Mouse (Mus musculus) hindbrain, embryonic 13.5 days (tissue): Measurements from ENCODE around the gene Ppp2r5d. TPM values are rescaled to one million over a fixed set of nuclear protein-coding genes. Genes with fewer than 3 reads are reported as not detected.

ENCODE experiments used
- ATAC-seq: fragments of 200-750 bp; cut with Nextera tagmentation; 2 replicates; pipeline ENCODE4 v1.8.0; 2017; ENCODE audit warnings: moderate TSS enrichment; ENCODE audit not compliant: low FRiP score
- H3K27ac ChIP-seq: fragments of 300-500 bp; sonication (generic); 2 replicates; pipeline ENCODE4 v1.5.1; 2015; ENCODE audit warnings: inconsistent platforms, mild to moderate bottlenecking, moderate library complexity
- H3K27me3 ChIP-seq: fragments of 300-500 bp; sonication (generic); 2 replicates; pipeline ENCODE4 v1.6.1; 2015; ENCODE audit warnings: mild to moderate bottlenecking, inconsistent platforms
- H3K36me3 ChIP-seq: fragments of 300-500 bp; sonication (generic); 2 replicates; pipeline ENCODE4 v1.6.1; 2015; ENCODE audit warnings: mild to moderate bottlenecking, inconsistent platforms
- H3K4me1 ChIP-seq: fragments of 300-500 bp; sonication (generic); replicated peaks from 2 replicates; pipeline ENCODE4 v1.6.1; 2015; ENCODE audit warnings: inconsistent platforms
- H3K4me2 ChIP-seq: fragments of 300-500 bp; sonication (generic); 2 replicates; pipeline ENCODE4 v1.6.1; 2015; ENCODE audit warnings: inconsistent platforms, mild to moderate bottlenecking, moderate library complexity
- H3K4me3 ChIP-seq: fragments of 300-500 bp; sonication (generic); 2 replicates; pipeline ENCODE4 v1.5.1; 2015; ENCODE audit warnings: mild to moderate bottlenecking, inconsistent platforms
- H3K9ac ChIP-seq: fragments of 300-500 bp; sonication (generic); 2 replicates; pipeline ENCODE4 v1.6.1; 2015; ENCODE audit warnings: mild to moderate bottlenecking, inconsistent platforms
- H3K9me3 ChIP-seq: fragments of 300-500 bp; sonication (generic); 2 replicates; pipeline ENCODE4 v1.6.1; 2016; ENCODE audit warnings: inconsistent platforms
- WGBS: fragments of 180-500 bp; shearing (Covaris S2); methylation state at CpG from one replicate; pipeline ENCODE4 v1.1.7; 2015; 5-methylcytosine and 5-hydroxymethylcytosine counted together
- polyA plus RNA-seq: library from polyadenylated mRNA; unstranded; fragments of >200 nt; fragmentation: Nextera tagmentation; extraction: Ambion mirVana; gene quantifications from 2 replicates; pipeline ENCODE4 v1.2.1, GENCODE M21; 2015

The Ppp2r5d gene
- polyA plus RNA-seq, 1 experiment from 2014 or later: 78.2 TPM

DNA sequence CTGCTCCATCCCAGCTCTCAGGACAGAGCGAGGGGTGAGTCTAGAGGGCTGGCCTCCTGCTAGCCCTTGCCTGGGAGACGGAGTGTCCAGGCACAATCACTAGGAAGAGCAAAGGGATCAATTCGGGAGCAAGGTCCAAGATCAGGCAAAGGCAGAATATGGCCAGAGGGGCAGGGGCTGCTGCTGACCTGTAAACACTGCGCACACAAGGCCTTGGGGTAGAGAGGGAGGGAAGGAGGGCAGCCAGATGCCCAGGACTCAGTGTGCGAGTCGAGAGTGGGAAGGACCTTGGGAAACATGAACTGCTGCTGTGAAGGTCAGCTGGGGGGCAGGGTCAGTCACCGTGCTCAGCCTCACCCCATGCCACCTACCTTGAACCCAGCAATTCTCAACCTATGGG is 30.4 kb upstream of the Ppp2r5d start:
- no peak for ATAC-seq
- H3K4me2 ChIP-seq: no peak overlapping the region
- no peaks in the 10 kb centered on the region for H3K9me3 ChIP-seq
- no peak overlapping the region for H3K27ac ChIP-seq
- H3K9ac ChIP-seq: no peak overlapping the region
- H3K4me1 ChIP-seq: no peaks in the 10 kb centered on the region
- H3K4me3 ChIP-seq: no peak overlapping the region
- no peaks in the 10 kb centered on the region for H3K27me3 ChIP-seq
- H3K36me3 ChIP-seq: peaks cover 44% of the 10 kb centered on the region
- 91% methylated on average over 7 of the region's 7 CpGs for WGBS

DNA sequence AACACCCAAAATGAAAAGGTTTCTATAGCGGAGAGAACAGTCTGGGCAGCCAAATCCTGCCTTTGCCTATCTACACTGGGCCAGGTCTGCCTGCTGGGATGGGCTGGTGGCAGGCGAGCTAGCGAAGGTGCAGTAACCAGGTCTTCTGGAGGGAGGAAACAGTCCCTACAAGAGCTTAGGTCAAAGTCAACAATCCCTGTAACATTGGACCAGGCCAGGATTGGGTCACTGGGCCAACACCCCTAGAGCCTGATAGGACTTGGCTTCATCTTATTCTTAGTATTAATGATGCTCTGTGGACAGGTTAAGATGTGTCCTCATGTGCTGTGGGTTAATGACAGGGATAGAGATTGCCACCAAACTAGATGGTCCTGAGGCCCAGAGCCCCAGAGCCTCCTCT is 29.1 kb upstream of the Ppp2r5d start:
- Histone ChIP-seq H3K36me3 (peaks cover 42% of the 10 kb centered on the region), H3K9ac (no peak overlapping the region), H3K27ac (no peak overlapping the region), H3K27me3 (peaks cover 8% of the 10 kb centered on the region), H3K4me3 (no peak overlapping the region), H3K4me1 (no peaks in the 10 kb centered on the region), H3K4me2 (no peak overlapping the region), H3K9me3 (no peaks in the 10 kb centered on the region)
- 96% methylated on average over 3 of the region's 3 CpGs for WGBS
- ATAC-seq: no peak

DNA sequence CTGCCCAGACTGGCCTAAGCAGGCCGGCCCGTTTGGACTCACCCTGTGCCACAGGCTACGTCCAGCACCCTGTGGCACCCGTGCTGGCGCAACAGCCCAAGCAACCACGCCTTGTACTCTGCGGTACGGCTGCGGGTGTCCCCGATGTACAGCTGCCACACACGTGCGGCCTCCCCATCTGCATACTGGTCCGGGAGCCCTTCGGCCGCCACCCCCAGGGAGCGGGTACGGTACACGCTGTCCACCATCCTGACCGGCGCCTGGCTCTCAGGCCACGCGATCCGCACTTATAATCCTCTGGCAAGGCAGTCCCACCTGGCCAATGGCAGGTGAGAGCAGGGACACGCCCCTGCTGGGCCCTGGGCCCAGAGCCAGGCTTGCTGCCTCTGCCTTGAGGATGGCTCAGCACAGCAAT is 24.0 kb upstream of the Ppp2r5d start, which contains the start of gene Gnmt:
Gene Gnmt, minus strand, starts transcription at position 265 of the 415 bp plus-strand sequence.
- no peak for ATAC-seq
- peaks cover 25% of the 10 kb centered on the region for H3K36me3 ChIP-seq
- no peaks in the 10 kb centered on the region for H3K9me3 ChIP-seq
- H3K4me2 ChIP-seq: peak within 1 kb of the TSS; percentile 15; the same call in 1 of the 2 replicates
- peak within 1 kb of the TSS; percentile 39; the same call in 1 of the 2 replicates for H3K9ac ChIP-seq
- no peak within 1 kb of the TSS for H3K27ac ChIP-seq
- 19% methylated on average over 24 of the region's 24 CpGs for WGBS
- H3K4me3 ChIP-seq: no peak within 1 kb of the TSS
- 0 out of 2 replicates have a peak, but pooled peaks cover 4% of the 10 kb centered on the region for H3K4me1 ChIP-seq
- H3K27me3 ChIP-seq: peaks cover 21% of the 10 kb centered on the region

DNA sequence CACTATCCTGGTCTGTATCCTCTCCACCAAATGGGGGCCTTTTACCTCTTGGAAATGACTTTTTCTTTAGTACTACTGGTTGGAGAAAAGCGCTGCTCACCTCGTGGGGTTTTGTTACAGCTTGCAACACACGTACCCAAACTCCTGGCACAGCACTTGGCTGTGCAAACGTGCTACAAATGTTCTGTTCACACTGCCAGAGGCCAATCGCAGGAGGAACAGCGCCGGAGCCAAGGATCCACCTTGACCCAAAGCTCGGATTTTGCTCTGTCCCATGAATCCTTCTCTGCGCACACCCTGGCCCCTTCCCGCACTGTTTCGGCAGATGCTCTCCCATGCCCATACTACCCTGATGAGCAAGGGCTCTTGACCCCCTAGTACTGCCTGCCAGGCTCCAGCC is 23.6 kb upstream of the Ppp2r5d start:
- H3K9me3 ChIP-seq: no peaks in the 10 kb centered on the region
- no peak overlapping the region for H3K27ac ChIP-seq
- H3K9ac ChIP-seq: peak overlapping the region; percentile 39; the same call in 1 of the 2 replicates
- 0 out of 2 replicates have a peak overlapping the region, but pooled peaks have one; percentile 15 for H3K4me2 ChIP-seq
- H3K4me3 ChIP-seq: no peak overlapping the region
- 0 out of 2 replicates have a peak, but pooled peaks cover 4% of the 10 kb centered on the region for H3K4me1 ChIP-seq
- peaks cover 29% of the 10 kb centered on the region for H3K36me3 ChIP-seq
- 54% methylated on average over 11 of the region's 11 CpGs for WGBS
- no peak for ATAC-seq
- peaks cover 21% of the 10 kb centered on the region for H3K27me3 ChIP-seq

DNA sequence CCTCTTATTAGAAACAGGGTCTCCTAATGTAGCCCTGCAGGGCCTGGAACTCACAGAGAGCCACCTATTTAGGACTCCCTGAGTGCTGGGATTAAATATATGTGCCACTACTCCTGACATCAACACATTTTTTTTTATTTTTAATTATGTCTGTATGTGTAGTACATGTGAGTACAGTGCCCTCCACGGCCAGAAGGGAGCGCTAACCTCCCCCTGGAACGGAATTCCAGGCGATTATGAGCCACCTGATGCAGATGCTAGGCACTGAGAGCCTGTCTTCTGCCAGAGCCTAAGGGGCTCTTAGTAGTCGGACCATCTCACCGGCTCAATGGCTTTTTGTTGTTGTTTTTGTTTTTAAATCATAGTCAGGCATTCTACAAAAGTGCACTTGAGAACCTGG is 23.1 kb upstream of the Ppp2r5d start:
- 0 out of 2 replicates have a peak, but pooled peaks cover 4% of the 10 kb centered on the region for H3K4me1 ChIP-seq

DNA sequence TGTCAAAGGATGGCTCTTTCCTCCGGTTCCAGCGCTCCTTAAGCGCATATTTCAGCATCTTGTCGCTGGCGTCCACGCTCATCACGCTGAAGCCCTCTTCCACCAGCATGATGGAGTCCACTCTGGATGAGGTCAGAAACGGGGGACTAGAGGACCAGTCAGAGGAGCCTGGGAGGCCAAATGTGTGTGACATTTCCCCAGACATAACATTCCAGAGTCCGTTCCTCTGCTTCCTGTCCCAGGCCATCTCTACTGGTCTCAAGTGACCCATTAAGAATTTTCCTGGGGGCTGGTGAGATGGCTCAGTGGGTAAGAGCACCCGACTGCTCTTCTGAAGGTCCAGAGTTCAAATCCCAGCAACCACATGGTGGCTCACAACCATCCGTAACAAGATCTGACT is 22.4 kb upstream of the Ppp2r5d start:
- Histone ChIP-seq H3K4me1 (0 out of 2 replicates have a peak, but pooled peaks cover 4% of the 10 kb centered on the region), H3K4me2 (no peak overlapping the region), H3K9ac (no peak overlapping the region), H3K36me3 (peaks cover 39% of the 10 kb centered on the region), H3K27ac (no peak overlapping the region), H3K27me3 (peaks cover 21% of the 10 kb centered on the region), H3K4me3 (no peak overlapping the region), H3K9me3 (no peaks in the 10 kb centered on the region)
- no peak for ATAC-seq
- WGBS: 89% methylated on average over 11 of the region's 11 CpGs

More for the DNA sequence above, 23.1 kb upstream of the Ppp2r5d start:
- Histone ChIP-seq H3K9me3 (no peaks in the 10 kb centered on the region), H3K4me3 (no peak overlapping the region), H3K27ac (no peak overlapping the region), H3K27me3 (peaks cover 21% of the 10 kb centered on the region), H3K4me2 (no peak overlapping the region), H3K36me3 (peaks cover 34% of the 10 kb centered on the region), H3K9ac (no peak overlapping the region)
- no peak for ATAC-seq
- WGBS: 44% methylated on average over 6 of the region's 6 CpGs

DNA sequence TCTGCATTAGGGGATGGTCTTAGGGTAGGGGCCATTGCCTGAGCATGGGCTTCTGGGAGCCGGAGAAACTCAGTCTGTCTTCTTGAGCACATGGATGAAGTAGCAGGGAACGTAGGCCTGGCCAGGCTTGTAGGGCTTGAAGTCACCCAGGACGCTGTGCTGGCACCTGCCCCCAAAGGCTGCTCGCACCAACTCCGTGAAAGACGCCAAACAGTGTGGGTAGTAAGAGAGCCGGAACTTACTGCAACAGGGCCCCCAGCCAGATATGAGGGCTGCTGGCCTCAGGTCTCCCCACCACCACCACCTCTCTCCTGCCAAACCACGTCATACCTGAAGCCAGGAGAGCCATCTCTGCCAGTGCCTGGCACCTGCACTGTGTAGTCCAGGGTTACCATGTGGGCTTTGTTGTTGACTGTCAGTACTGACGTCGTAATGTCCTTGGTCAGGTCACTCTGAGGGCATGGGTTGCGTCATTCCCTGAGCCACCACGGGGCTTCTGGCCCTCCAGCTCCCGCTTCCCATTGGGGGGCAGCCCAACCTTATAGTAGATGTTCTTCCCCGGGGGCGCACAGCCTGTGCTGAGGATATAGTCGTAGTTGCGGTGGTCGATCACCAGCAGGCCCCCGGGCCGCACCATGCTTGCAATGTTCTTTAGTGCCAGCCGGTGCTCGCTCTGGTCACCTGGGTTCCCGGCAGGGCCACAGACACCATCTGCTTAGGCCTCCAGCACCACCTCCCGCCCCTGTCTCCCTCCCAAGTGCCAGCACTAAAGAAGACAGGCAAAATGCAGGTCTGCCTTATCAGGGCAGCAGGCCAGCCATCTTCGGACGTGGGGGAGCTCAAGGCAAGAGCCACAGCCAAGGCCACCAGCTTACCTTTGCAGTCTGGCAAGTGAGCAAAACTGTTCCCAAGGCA is 21.1 kb upstream of the Ppp2r5d start:
- H3K36me3 ChIP-seq: peaks cover 52% of the 10 kb centered on the region
- 92% methylated on average over 26 of the region's 26 CpGs for WGBS
- H3K27me3 ChIP-seq: peaks cover 21% of the 10 kb centered on the region
- H3K4me3 ChIP-seq: no peak overlapping the region
- ATAC-seq: no peak
- H3K9me3 ChIP-seq: no peaks in the 10 kb centered on the region
- H3K4me1 ChIP-seq: 0 out of 2 replicates have a peak, but pooled peaks cover 4% of the 10 kb centered on the region
- H3K9ac ChIP-seq: no peak overlapping the region
- H3K4me2 ChIP-seq: no peak overlapping the region
- H3K27ac ChIP-seq: no peak overlapping the region

DNA sequence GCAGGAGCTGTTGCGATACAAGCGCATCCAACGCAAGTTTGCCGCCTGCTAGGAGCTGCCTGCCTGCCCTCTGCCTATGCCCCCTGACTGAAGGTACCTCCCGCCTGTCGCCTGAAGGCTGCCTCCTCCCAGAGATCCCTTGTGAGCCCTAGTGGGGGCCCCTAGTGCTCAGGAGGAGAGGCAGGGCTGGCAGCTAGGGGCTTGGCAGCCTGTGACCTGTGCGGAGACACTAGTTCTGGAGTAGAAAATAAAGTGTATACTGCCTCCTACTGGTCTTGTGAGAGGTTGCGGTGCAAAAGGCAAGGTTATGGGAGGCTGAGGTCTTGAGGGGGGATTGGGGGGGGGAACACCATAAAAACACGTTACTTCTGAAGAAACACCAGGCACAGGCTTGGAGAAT is 20.4 kb upstream of the Ppp2r5d start:
- Histone ChIP-seq H3K4me3 (no peak overlapping the region), H3K9me3 (no peaks in the 10 kb centered on the region), H3K4me2 (no peak overlapping the region), H3K4me1 (0 out of 2 replicates have a peak, but pooled peaks cover 4% of the 10 kb centered on the region), H3K36me3 (peaks cover 59% of the 10 kb centered on the region), H3K27me3 (peaks cover 21% of the 10 kb centered on the region), H3K27ac (no peak overlapping the region), H3K9ac (peak overlapping the region; percentile 25; the same call in 1 of the 2 replicates)
- 53% methylated on average over 9 of the region's 9 CpGs for WGBS
- ATAC-seq: no peak

DNA sequence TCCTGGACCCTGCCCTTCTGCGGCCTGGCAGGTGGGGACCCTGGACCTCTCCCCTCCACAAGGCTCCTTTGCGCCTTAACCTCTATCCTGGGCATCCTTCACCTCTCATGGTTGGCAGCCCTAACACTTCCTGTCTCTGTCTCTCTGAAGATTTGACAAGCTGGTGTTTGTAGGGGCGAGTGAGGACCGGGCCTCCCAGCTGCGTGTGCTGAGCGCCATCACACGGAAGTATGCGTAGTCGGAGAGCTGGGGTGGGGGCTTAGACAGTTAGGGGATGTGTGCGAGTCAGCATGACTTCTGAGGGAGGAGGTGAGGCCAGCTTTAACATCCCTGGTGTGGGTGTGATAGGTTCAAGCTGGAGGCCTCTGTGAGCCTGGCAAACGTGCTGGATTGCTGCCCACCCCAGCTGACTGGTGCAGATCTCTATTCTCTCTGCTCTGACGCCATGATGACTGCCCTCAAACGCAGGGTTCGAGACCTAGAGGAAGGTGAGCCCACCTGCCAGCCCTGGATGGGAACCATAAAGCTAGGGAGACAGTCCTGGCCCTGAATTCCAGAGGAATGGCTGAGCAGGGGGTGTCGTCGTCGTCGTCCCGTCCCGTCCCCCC is 19.7 kb upstream of the Ppp2r5d start:
- Histone ChIP-seq H3K4me3 (no peak overlapping the region), H3K4me1 (0 out of 2 replicates have a peak, but pooled peaks cover 4% of the 10 kb centered on the region), H3K9ac (no peak overlapping the region), H3K27ac (no peak overlapping the region), H3K36me3 (peaks cover 63% of the 10 kb centered on the region), H3K9me3 (no peaks in the 10 kb centered on the region), H3K27me3 (peaks cover 19% of the 10 kb centered on the region), H3K4me2 (no peak overlapping the region)
- ATAC-seq: no peak
- 86% methylated on average over 17 of the region's 20 CpGs for WGBS

DNA sequence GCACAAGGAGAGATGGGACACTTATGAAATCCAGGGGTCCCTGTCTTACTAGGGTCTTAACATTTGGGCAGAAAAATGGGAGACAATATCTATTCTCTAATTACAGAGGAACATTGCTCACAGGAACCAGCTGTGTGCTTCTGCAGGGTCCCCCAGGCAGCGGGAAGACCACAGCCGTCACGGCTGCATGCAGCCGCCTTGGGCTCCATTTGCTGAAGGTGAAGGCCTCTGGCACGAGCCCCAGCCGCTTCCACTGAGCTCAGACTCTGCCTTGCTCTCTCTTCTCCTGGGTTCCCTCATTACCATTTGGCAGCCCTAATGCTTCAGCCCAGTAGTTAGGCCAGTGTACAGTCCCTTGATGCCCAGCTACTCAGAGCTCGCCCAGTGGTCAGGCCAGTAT is 16.2 kb upstream of the Ppp2r5d start:
- Histone ChIP-seq H3K36me3 (peaks cover 70% of the 10 kb centered on the region), H3K27ac (no peak overlapping the region), H3K9me3 (no peaks in the 10 kb centered on the region), H3K27me3 (no peaks in the 10 kb centered on the region), H3K4me3 (no peak overlapping the region), H3K4me2 (no peak overlapping the region), H3K4me1 (no peaks in the 10 kb centered on the region), H3K9ac (no peak overlapping the region)
- 84% methylated on average over 7 of the region's 7 CpGs for WGBS
- ATAC-seq: no peak

DNA sequence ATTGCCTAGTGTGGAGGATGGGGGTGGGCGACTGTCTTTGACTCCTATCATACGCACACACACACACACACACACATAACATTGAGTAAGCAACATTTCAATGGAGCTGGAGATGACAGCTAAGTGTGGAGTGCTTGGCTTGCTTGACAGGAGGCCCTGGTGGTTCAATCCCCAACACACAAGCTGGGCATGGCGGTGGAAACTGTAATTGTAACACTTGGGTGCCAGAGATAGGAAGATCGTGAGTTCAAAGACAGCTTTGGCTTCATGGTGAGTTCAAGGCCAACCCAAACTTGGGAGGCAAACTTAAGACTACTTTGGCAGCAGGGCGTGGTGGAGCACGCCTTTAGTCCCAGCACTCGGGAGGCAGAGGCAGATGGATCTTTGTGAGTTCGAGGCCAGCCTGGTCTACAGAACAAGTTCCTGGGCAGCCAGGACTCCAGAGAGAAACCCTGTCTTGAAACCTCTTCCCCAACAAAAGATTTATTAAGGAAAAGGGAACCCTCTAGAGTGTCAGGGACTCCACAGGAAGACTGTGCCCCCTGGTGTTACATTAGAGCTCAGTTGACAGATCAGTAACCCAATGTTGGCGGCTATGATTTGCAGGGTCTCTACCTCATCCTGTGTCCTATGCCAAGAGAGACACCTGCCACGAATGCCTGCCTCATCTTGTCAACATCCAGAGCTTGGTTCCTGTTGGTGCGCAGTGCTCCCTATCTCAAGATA is 10.0 kb upstream of the Ppp2r5d start:
- WGBS: 96% methylated on average over 11 of the region's 11 CpGs
- no peak overlapping the region for H3K27ac ChIP-seq
- no peak overlapping the region for H3K9ac ChIP-seq
- H3K4me2 ChIP-seq: no peak overlapping the region
- H3K27me3 ChIP-seq: no peaks in the 10 kb centered on the region
- H3K4me1 ChIP-seq: peaks cover 19% of the 10 kb centered on the region
- no peaks in the 10 kb centered on the region for H3K9me3 ChIP-seq
- ATAC-seq: no peak
- H3K4me3 ChIP-seq: no peak overlapping the region
- H3K36me3 ChIP-seq: peaks cover 40% of the 10 kb centered on the region

DNA sequence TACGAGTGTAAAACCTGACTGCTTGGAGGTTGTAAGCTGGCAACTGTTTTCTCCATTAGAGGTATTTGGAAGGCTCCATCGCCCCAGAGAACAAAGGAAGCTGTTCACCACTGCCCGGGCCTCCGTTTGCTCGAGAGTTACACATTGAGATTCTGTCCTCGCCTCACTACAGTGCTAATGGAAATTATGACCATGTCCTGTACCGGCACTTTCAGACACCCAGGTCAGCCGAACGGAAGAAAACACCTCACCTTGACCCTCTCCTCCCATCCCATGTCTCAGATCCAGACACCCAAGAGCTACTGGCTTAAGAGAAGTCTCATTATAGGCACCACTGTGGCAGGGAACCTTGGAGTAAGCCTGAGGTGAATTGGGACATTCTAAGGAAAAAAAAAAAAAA is 8.9 kb upstream of the Ppp2r5d start:
- 94% methylated on average over 9 of the region's 9 CpGs for WGBS
- H3K27ac ChIP-seq: no peak overlapping the region
- ATAC-seq: no peak
- H3K9ac ChIP-seq: no peak overlapping the region
- H3K27me3 ChIP-seq: no peaks in the 10 kb centered on the region
- H3K4me2 ChIP-seq: no peak overlapping the region
- H3K4me1 ChIP-seq: peaks cover 19% of the 10 kb centered on the region
- peaks cover 36% of the 10 kb centered on the region for H3K36me3 ChIP-seq
- no peak overlapping the region for H3K4me3 ChIP-seq
- H3K9me3 ChIP-seq: no peaks in the 10 kb centered on the region
